Mouse (Mus musculus): ENCODE data around the gene E130311K13Rik.

- TF ChIP-seq CTCF (IDR thresholded peaks at IDR 0.05; ENCODE audit: low read depth, low read length) = no peak
- TF ChIP-seq POLR2A (IDR thresholded peaks at IDR 0.05; ENCODE audit: borderline replicate concordance, low read depth, low read length) = no peak
Measured at GRCm38 (mm10) chr3:63905241-63905640, 24.0 kb downstream of the E130311K13Rik start.

Data from bone marrow macrophage, adult 2 months (primary cell).